Comparison of ENCODE assay signal across 15 mouse cellular contexts in genomic region chr14:12913421-12913820, GRCm38 (mm10).
DNase-seq lines count a peak whose midpoint lies in the region.
"Had no signal": no experiment of that assay in that cellular context is flagged by ENCODE, and none has a peak within 500 bp of the region (broad histone marks: within the 10 kb centered on the region; RNA-seq: fewer than 3 reads in every experiment).

No protein-coding gene starts in this region.

- DNase-seq in heart, postnatal 4 days = peak; percentile 5
- no peak for DNase-seq in heart, adult 8-10 months (ENCODE audit: low spot score)
- peak; percentile 2 for DNase-seq in ovary, postnatal 14 days (ENCODE audit: low spot score)
- no peak for DNase-seq in ovary, postnatal 10 days (ENCODE audit: low spot score)
- DNase-seq in adrenal gland, postnatal 36 days = peak; percentile 51 to 55
- no peak for DNase-seq in right cerebral cortex, postnatal 10 days (ENCODE audit: low spot score in 2 of 2)
- DNase-seq in thymus, postnatal 0 days (ENCODE audit: low spot score) = no peak
- DNase-seq: cerebellum, adult 8-10 months; cerebellum, postnatal 36 days; embryo, embryonic 11 days; gastrocnemius, adult 2 months; kidney, postnatal 25 days; layer of hippocampus, postnatal 36 days; right cerebral cortex, adult 18-20 months; thymus, adult 18-20 months had no signal

Comparison
In these comparisons a context has a peak if more than half of its experiments do, and no peak if none do; other contexts are left out.
1. DNase-seq: peak in heart, postnatal 4 days (single experiment), ovary, postnatal 14 days (single experiment) and adrenal gland, postnatal 36 days (2 of 2); none in heart, adult 8-10 months (single experiment), ovary, postnatal 10 days (single experiment), right cerebral cortex, postnatal 10 days (0 of 2) and thymus, postnatal 0 days (single experiment).